Mouse (Mus musculus) heart, adult 2 months (tissue): ENCODE results near the gene Trim67. TPM values are rescaled to one million over a fixed set of nuclear protein-coding genes. Genes with fewer than 3 reads are reported as not detected.
A peak's percentile ranks its signal among the peaks of the same experiment; 100 is the strongest.

Experiments
- DNase-seq, 2 experiments: peaks; one replicate each; pipeline ENCODE4 v3.0.0; 2021
- H3K27ac ChIP-seq: fragments of 200-600 bp; 2 replicates; pipeline ENCODE4 v1.8.1; 2022
- H3K27me3 ChIP-seq: fragments of 200-500 bp; 2 replicates; pipeline ENCODE4 v1.6.1; 2012; ENCODE audit warnings: mild to moderate bottlenecking, low read length, inconsistent platforms, mixed read lengths; ENCODE audit not compliant: control insufficient read depth, insufficient read depth
- H3K36me3 ChIP-seq: fragments of 200-500 bp; 2 replicates; pipeline ENCODE4 v1.6.1; 2012; ENCODE audit warnings: low read length, inconsistent platforms; ENCODE audit not compliant: control insufficient read depth, insufficient read depth
- H3K4me1 ChIP-seq: fragments of 200-500 bp; 2 replicates; pipeline ENCODE4 v1.6.1; 2011; ENCODE audit warnings: low read length; ENCODE audit not compliant: control insufficient read depth, insufficient read depth
- H3K4me3 ChIP-seq: fragments of 200-600 bp; 2 replicates; pipeline ENCODE4 v1.8.1; 2022
- H3K79me2 ChIP-seq: fragments of 200-500 bp; replicated peaks from 2 replicates; pipeline ENCODE4 v1.6.1; 2012; ENCODE audit warnings: mild to moderate bottlenecking, inconsistent platforms, low read length, moderate library complexity, mixed read lengths; ENCODE audit not compliant: control insufficient read depth, insufficient read depth
- H3K9ac ChIP-seq: fragments of 200-500 bp; 2 replicates; pipeline ENCODE4 v1.6.1; 2012; ENCODE audit warnings: low read depth, mild to moderate bottlenecking, control low read depth, inconsistent platforms, low read length, mixed read lengths
- CTCF ChIP-seq: fragments of 200-600 bp; IDR thresholded peaks from 2 replicates; pipeline ENCODE4 v1.8.1; 2022; ENCODE audit warnings: antibody characterized with exemption, mild to moderate bottlenecking, moderate library complexity
- EP300 ChIP-seq: fragments of 200-500 bp; IDR thresholded peaks from 2 replicates; pipeline ENCODE4 v1.6.1; 2011; ENCODE audit warnings: low read depth, low read length, control low read depth; ENCODE audit not compliant: insufficient read depth
- POLR2A ChIP-seq: fragments of 200-500 bp; IDR thresholded peaks from 2 replicates; pipeline ENCODE4 v1.6.1; 2011; ENCODE audit warnings: mild to moderate bottlenecking, low read depth, low read length, control low read depth; ENCODE audit not compliant: insufficient read depth
- WGBS: fragments of 180-500 bp; shearing (Covaris S2); methylation state at CpG from one replicate; pipeline ENCODE4 v1.1.7; 2018; 5-methylcytosine and 5-hydroxymethylcytosine counted together
- intact Hi-C: fragments of 180-260 bp; cut with DNase I; formaldehyde crosslinking; loops from one replicate; pipeline ENCODE4 v1.15.1; 2025
- polyA plus RNA-seq: library from polyadenylated mRNA; depleted of rRNA; stranded (reverse); fragments of >200 nt; gene quantifications from 2 replicates; pipeline ENCODE4 v1.2.3, GENCODE M21; 2012
- total RNA-seq, 2 experiments: library from RNA; stranded (reverse); gene quantifications; 2 replicates each; pipeline ENCODE4 v1.2.3; 2021

Gene Trim67
- total and polyA plus RNA-seq, 3 experiments: 0.43 to 1.3 (median 0.47) TPM

DNA sequence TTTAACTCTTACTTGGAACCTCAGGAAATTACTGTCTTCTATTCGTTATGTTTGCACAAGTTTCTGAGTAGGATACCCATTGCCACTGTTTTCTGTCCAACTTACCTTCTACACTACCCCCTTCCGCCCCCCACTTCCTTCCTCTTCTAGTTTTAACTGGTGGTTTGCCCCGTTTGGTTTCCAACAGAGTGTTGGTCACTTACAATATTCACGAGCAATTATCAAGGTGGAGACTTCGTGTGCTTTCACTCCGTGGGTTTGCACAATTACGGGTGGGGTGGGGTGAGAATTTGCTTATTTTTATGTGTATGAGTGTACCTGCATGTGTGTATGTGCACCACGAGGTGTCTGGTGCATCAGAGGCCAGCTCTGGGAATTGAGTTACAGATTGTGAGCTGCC lies 70.8 kb downstream of the Trim67 start:
- TF ChIP-seq EP300 (no peak), POLR2A (no peak), CTCF (no peak)
- H3K36me3 ChIP-seq: peaks cover 6% of the 10 kb centered on the region
- 9% methylated on average over 8 of the region's 8 CpGs for WGBS
- no peaks in the 10 kb centered on the region for H3K27me3 ChIP-seq
- H3K79me2 ChIP-seq: no peaks in the 10 kb centered on the region; the same call in 1 of the 2 replicates
- peaks cover 13% of the 10 kb centered on the region for H3K4me1 ChIP-seq
- intact Hi-C loops: no loop called here
- DNase-seq: no peak
- H3K4me3 ChIP-seq: peak overlapping the region; percentile 97
- H3K9ac ChIP-seq: peak overlapping the region; percentile 95
- H3K27ac ChIP-seq: peak overlapping the region; percentile 95

DNA sequence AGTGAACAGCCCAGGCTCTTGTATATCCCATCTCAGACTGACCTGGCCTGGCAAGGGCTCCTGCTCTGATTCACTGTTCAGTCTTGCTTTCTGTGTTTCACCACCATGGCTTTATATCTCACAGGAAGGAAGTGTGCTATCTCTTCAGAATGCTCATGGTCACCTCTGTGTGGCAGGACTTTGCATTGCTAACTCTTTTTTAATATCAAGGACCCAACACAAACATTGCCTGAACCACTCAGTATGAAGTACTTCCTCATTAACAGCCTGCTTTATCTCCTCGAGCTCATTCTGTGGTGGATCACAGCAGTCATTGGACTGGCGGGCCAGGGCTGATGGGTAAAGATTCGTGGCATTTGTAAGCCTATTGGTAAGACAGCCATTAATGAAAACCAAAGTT lies 73.8 kb downstream of the Trim67 start:
- Histone ChIP-seq H3K9ac (no peak overlapping the region), H3K36me3 (peaks cover 5% of the 10 kb centered on the region), H3K4me1 (peaks cover 15% of the 10 kb centered on the region), H3K27ac (peak overlapping the region; percentile 23; the same call in 1 of the 2 replicates), H3K79me2 (no peaks in the 10 kb centered on the region; the same call in 1 of the 2 replicates), H3K27me3 (no peaks in the 10 kb centered on the region), H3K4me3 (no peak overlapping the region)
- WGBS: 33% methylated on average over 3 of the region's 3 CpGs
- TF ChIP-seq CTCF (no peak), POLR2A (no peak), EP300 (no peak)
- DNase-seq: no peak
- intact Hi-C loops: no loop called here

DNA sequence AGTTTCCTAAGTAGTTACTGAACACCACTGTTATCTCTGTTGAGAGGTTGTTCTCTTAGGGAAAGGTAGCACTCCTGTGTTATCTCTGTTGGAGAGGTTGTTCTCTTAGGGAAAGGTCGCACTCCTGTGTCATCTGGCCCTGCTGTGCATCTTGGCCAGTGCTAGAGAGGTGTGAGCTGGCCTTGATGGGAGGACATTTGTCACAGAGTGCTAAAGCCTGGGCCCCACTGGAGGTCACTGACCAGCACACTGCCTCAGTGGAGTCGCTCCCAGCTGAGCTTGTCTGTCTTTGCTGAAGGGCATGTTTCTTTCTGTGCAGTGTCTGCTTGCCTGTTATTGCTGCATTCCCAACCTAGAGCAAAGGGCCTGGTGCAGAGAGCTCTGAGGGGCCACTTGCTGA lies 74.2 kb downstream of the Trim67 start:
- H3K27ac ChIP-seq: peak overlapping the region; percentile 23; the same call in 1 of the 2 replicates
- intact Hi-C loops: no loop called here

DNA sequence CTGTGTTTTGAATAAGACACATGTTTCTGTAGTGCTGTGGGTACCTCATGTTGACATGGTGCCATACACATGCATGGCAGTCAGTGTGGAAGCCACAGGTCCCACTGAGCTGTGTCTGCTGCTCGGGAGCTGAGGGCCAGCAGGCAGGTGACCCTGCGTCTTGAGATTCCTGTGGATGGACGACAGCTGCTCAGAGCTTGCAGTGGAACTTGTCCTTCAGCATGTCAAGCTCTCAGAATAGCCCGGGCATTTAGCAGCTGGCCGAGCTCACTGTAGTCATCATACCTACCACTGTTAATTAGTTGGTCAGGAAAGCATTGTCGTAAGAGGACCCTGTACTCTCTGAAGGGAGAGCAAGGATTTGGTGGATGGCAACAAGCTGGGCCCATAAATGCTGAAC lies 76.8 kb downstream of the Trim67 start:
- Histone ChIP-seq H3K9ac (no peak overlapping the region), H3K4me1 (peaks cover 16% of the 10 kb centered on the region), H3K27ac (peak overlapping the region; percentile 67), H3K36me3 (peaks cover 5% of the 10 kb centered on the region), H3K4me3 (no peak overlapping the region), H3K79me2 (peaks cover 1% of the 10 kb centered on the region; the same call in 1 of the 2 replicates), H3K27me3 (no peaks in the 10 kb centered on the region)
- peak; percentile 40 to 45 for DNase-seq
- intact Hi-C loops: no loop called here
- no peak for TF ChIP-seq POLR2A
- TF ChIP-seq EP300: 0 out of 2 replicates have a peak, but pooled peaks have one; percentile 35
- no peak for TF ChIP-seq CTCF
- 57% methylated on average over 6 of the region's 6 CpGs for WGBS

More for the DNA sequence above, 74.2 kb downstream of the Trim67 start:
- peaks cover 5% of the 10 kb centered on the region for H3K36me3 ChIP-seq
- WGBS: 48% methylated on average over 2 of the region's 2 CpGs
- peaks cover 16% of the 10 kb centered on the region for H3K4me1 ChIP-seq
- no peak for DNase-seq
- no peak overlapping the region for H3K9ac ChIP-seq
- no peaks in the 10 kb centered on the region for H3K27me3 ChIP-seq
- TF ChIP-seq CTCF: no peak
- 0 out of 2 replicates have a peak, but pooled peaks have one; percentile 25 for TF ChIP-seq POLR2A
- no peaks in the 10 kb centered on the region; the same call in 1 of the 2 replicates for H3K79me2 ChIP-seq
- H3K4me3 ChIP-seq: no peak overlapping the region

DNA sequence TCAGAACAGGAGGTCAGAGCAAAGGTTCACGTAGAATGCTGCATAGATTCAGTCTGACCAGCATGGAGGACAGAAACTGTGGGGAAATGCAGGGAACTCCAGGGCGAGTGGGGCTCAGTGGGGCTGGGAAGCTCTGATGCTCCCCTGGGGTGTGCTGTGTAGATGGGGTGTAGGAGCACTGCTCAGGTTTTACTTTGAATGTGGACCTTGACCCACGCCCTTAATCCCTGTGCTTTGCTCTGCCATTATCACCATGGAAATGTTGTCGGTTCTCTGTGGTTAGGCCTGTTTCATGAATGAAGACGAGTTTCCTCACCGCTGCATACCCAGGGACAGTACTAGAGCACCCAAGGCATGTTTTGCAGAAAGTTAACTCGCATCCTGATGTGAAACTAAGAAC lies 78.6 kb downstream of the Trim67 start:
- intact Hi-C loops: no loop called here
- H3K27me3 ChIP-seq: no peaks in the 10 kb centered on the region
- DNase-seq: no peak
- H3K27ac ChIP-seq: no peak overlapping the region
- TF ChIP-seq POLR2A (no peak), EP300 (no peak), CTCF (no peak)
- no peak overlapping the region for H3K4me3 ChIP-seq
- 92% methylated on average over 7 of the region's 7 CpGs for WGBS
- no peak overlapping the region for H3K9ac ChIP-seq
- peaks cover 13% of the 10 kb centered on the region for H3K4me1 ChIP-seq
- H3K79me2 ChIP-seq: 0 out of 2 replicates have a peak, but pooled peaks cover 1% of the 10 kb centered on the region
- H3K36me3 ChIP-seq: peaks cover 7% of the 10 kb centered on the region

DNA sequence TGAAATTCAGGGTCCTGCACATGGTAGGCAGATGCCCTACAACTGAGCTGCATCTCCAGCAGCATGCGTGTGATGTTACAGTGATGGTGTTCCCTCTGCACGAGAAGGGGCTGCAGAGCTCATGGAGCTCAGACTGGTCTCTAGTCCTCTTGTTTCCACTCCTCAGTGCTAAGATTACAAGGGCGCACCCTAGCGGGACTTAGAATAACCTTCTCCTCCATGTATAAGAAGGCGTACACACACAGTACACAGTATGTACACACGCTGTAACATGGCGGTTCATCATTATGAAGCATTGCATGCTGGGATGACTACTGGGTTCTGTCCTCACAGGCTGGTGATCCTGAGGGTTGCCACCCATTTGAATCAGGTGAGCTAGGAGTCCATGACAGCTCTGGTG lies 79.2 kb downstream of the Trim67 start:
- WGBS: 91% methylated on average over 7 of the region's 7 CpGs
- no peak overlapping the region for H3K4me3 ChIP-seq
- peaks cover 7% of the 10 kb centered on the region for H3K36me3 ChIP-seq
- no peak overlapping the region; the same call in 1 of the 2 replicates for H3K27ac ChIP-seq
- 0 out of 2 replicates have a peak, but pooled peaks cover 1% of the 10 kb centered on the region for H3K79me2 ChIP-seq
- intact Hi-C loops: no loop called here
- H3K4me1 ChIP-seq: peaks cover 11% of the 10 kb centered on the region; the same call in 1 of the 2 replicates
- H3K27me3 ChIP-seq: no peaks in the 10 kb centered on the region
- no peak overlapping the region for H3K9ac ChIP-seq
- DNase-seq: no peak
- TF ChIP-seq POLR2A: no peak
- TF ChIP-seq EP300: no peak
- TF ChIP-seq CTCF: no peak
